ENCODE assay signal across 11 mouse cellular contexts in genomic region chr8:13688461-13688860, GRCm38 (mm10). TPM values are rescaled to one million over a fixed set of nuclear protein-coding genes. Genes with fewer than 3 reads are reported as not detected.
A peak's percentile ranks its signal among the peaks of the same experiment; 100 is the strongest.
DNase-seq lines count a peak whose midpoint lies in the region; ATAC-seq and TF ChIP-seq lines count a peak whose summit lies in the region.
"Had no signal": no experiment of that assay in that cellular context is flagged by ENCODE, and none has a peak within 500 bp of the region (broad histone marks: within the 10 kb centered on the region; RNA-seq: fewer than 3 reads in every experiment).

No protein-coding gene starts in this region.

- 49% methylated on average over 6 of the region's 6 CpGs for WGBS in liver, postnatal 0 days (ENCODE audit: insufficient replicate concordance)
- 59% methylated on average over 6 of the region's 6 CpGs for WGBS in liver, embryonic 11.5 days
- WGBS in midbrain, postnatal 0 days, result 59% methylated on average over 6 of the region's 6 CpGs

- H3K4me2 ChIP-seq in liver, postnatal 0 days (ENCODE audit: low read depth, low read length), result no peak overlapping the region
- H3K4me2 ChIP-seq in liver, embryonic 11.5 days, result no peak overlapping the region
- no peak overlapping the region for H3K4me2 ChIP-seq in midbrain, postnatal 0 days (ENCODE audit: low read depth, low read length, poor library complexity, severe bottlenecking)
- H3K4me2 ChIP-seq: forebrain, embryonic 12.5 days; limb, embryonic 12.5 days had no signal

- H3K36me3 ChIP-seq in liver, postnatal 0 days (replicated peaks; ENCODE audit: insufficient read depth, low read length), result no peaks in the 10 kb centered on the region
- no peaks in the 10 kb centered on the region for H3K36me3 ChIP-seq in liver, embryonic 11.5 days (ENCODE audit: control insufficient read depth, insufficient read depth, low read length)
- H3K36me3 ChIP-seq in midbrain, postnatal 0 days (ENCODE audit: insufficient read depth, low read length), result no peaks in the 10 kb centered on the region
- H3K36me3 ChIP-seq: forebrain, embryonic 12.5 days; limb, embryonic 12.5 days had no signal

- peaks cover 3% of the 10 kb centered on the region; the same call in 1 of the 2 replicates for H3K4me1 ChIP-seq in liver, postnatal 0 days (ENCODE audit: insufficient read depth)
- H3K4me1 ChIP-seq in liver, embryonic 11.5 days (replicated peaks; ENCODE audit: control insufficient read depth, insufficient read depth, low read length), result peaks cover 6% of the 10 kb centered on the region
- peaks cover 3% of the 10 kb centered on the region; the same call in 1 of the 2 replicates for H3K4me1 ChIP-seq in midbrain, postnatal 0 days (ENCODE audit: insufficient read depth, low read length)

- no peaks in the 10 kb centered on the region for H3K27me3 ChIP-seq in liver, postnatal 0 days (ENCODE audit: insufficient read depth, low read length)
- H3K27me3 ChIP-seq in liver, embryonic 11.5 days (replicated peaks; ENCODE audit: control insufficient read depth, insufficient read depth, low read length), result no peaks in the 10 kb centered on the region
- H3K27me3 ChIP-seq in midbrain, postnatal 0 days (ENCODE audit: insufficient read depth, low read length), result no peaks in the 10 kb centered on the region
- H3K27me3 ChIP-seq: forebrain, embryonic 12.5 days; limb, embryonic 12.5 days had no signal

- intact Hi-C loops in heart, postnatal 10 days (cut with DNase I), result no loop called here

- no peak overlapping the region for H3K4me3 ChIP-seq in liver, postnatal 0 days (ENCODE audit: low read depth, low read length)
- no peak overlapping the region for H3K4me3 ChIP-seq in liver, embryonic 11.5 days (ENCODE audit: low read depth, low read length)
- H3K4me3 ChIP-seq in midbrain, postnatal 0 days (ENCODE audit: low read depth, low read length), result no peak overlapping the region
- H3K4me3 ChIP-seq: forebrain, embryonic 12.5 days; limb, embryonic 12.5 days had no signal

- no peak overlapping the region for H3K9ac ChIP-seq in liver, postnatal 0 days (replicated peaks)
- no peak overlapping the region for H3K9ac ChIP-seq in liver, embryonic 11.5 days (ENCODE audit: low read depth, low read length)
- H3K9ac ChIP-seq in midbrain, postnatal 0 days (replicated peaks; ENCODE audit: low read length, poor library complexity, severe bottlenecking), result no peak overlapping the region
- H3K9ac ChIP-seq: forebrain, embryonic 12.5 days; limb, embryonic 12.5 days had no signal

- TF ChIP-seq CTCF in liver, postnatal 0 days (IDR thresholded peaks at IDR 0.05; ENCODE audit: low read depth), result no peak
- no peak for TF ChIP-seq CTCF in midbrain, postnatal 0 days (IDR thresholded peaks at IDR 0.05)

- no peaks in the 10 kb centered on the region for H3K9me3 ChIP-seq in liver, postnatal 0 days (ENCODE audit: low read length)
- H3K9me3 ChIP-seq in liver, embryonic 11.5 days (ENCODE audit: control insufficient read depth, low read length), result no peaks in the 10 kb centered on the region
- no peaks in the 10 kb centered on the region for H3K9me3 ChIP-seq in midbrain, postnatal 0 days (ENCODE audit: low read length)
- H3K9me3 ChIP-seq: limb, embryonic 12.5 days had no signal

- peak; percentile 29 for DNase-seq in cerebellum, adult 11-12 months
- no peak for DNase-seq in cerebellum, postnatal 36 days
- DNase-seq in liver, postnatal 0 days, result no peak
- DNase-seq in liver, embryonic 11.5 days (ENCODE audit: low spot score), result no peak
- peak; percentile 62 to 63 for DNase-seq in heart, postnatal 10 days
- peak; percentile 59 to 80 for DNase-seq in lung, postnatal 4 days
- no peak for DNase-seq in layer of hippocampus, postnatal 36 days
- DNase-seq in midbrain, postnatal 0 days (ENCODE audit: low spot score), result no peak
- DNase-seq: midbrain, embryonic 14.5 days had no signal

- 0 out of 2 replicates have a peak overlapping the region, but pooled peaks have one; percentile 29 for H3K27ac ChIP-seq in liver, postnatal 0 days (ENCODE audit: low read depth)
- no peak overlapping the region for H3K27ac ChIP-seq in liver, embryonic 11.5 days (ENCODE audit: low read depth, low read length)
- H3K27ac ChIP-seq in midbrain, postnatal 0 days (ENCODE audit: low read depth, low read length), result no peak overlapping the region
- H3K27ac ChIP-seq: forebrain, embryonic 12.5 days; limb, embryonic 12.5 days had no signal

- no peak for ATAC-seq in liver, postnatal 0 days
- no peak for ATAC-seq in liver, embryonic 11.5 days (replicated peaks; ENCODE audit: low FRiP score)
- no peak for ATAC-seq in midbrain, postnatal 0 days (ENCODE audit: low FRiP score)

- TF ChIP-seq EP300 in liver, postnatal 0 days (IDR thresholded peaks at IDR 0.05; ENCODE audit: low read depth), result no peak

RNA-seq across cellular contexts. Expression of gene Rasa3, which starts 11.1 kb away (rescaled TPM):
- 9.9 and 11.4 TPM in 2 replicates for polyA plus RNA-seq in liver, postnatal 0 days (2015; fragmentation: Nextera tagmentation; extraction: Ambion mirVana)
- 37.2 and 38.2 TPM in 2 replicates for polyA plus RNA-seq in liver, embryonic 11.5 days (2014; fragmentation: Nextera tagmentation; extraction: Ambion mirVana)
- total RNA-seq in heart, postnatal 10 days (2021), result 10 to 100 TPM; 22.3 to 25.1 TPM
- 10 to 100 TPM; 62.4 to 69.7 TPM for total RNA-seq in layer of hippocampus, postnatal 36 days (2021)
- total RNA-seq in midbrain, postnatal 0 days (2014; rRNA removed), result 43.9 and 52.7 TPM in 2 replicates
- 20.5 and 23.5 TPM in 2 replicates for polyA plus RNA-seq in midbrain, postnatal 0 days (2015; fragmentation: Nextera tagmentation; extraction: Ambion mirVana)

RNA-seq across cellular contexts. Expression of gene Cfap97d2, which starts 17.2 kb away (rescaled TPM):
- not detected in 2 replicates for polyA plus RNA-seq in liver, postnatal 0 days (2015; fragmentation: Nextera tagmentation; extraction: Ambion mirVana)
- 0.19 TPM in 1 of 2 replicates, not detected in the other for polyA plus RNA-seq in liver, embryonic 11.5 days (2014; fragmentation: Nextera tagmentation; extraction: Ambion mirVana)
- total RNA-seq in heart, postnatal 10 days (2021), result not detected
- total RNA-seq in layer of hippocampus, postnatal 36 days (2021), result 1 to 10 TPM; 1.1 to 1.3 TPM
- 0.24 and 4.9 TPM in 2 replicates for total RNA-seq in midbrain, postnatal 0 days (2014; rRNA removed)
- polyA plus RNA-seq in midbrain, postnatal 0 days (2015; fragmentation: Nextera tagmentation; extraction: Ambion mirVana), result 1.4 and 2.8 TPM in 2 replicates

Comparison
In these comparisons a context has a peak if more than half of its experiments do, and no peak if none do; other contexts are left out.
1. DNase-seq: peak in cerebellum, adult 11-12 months (single experiment), heart, postnatal 10 days (2 of 2) and lung, postnatal 4 days (2 of 2); none in cerebellum, postnatal 36 days (0 of 2), liver, postnatal 0 days (single experiment), liver, embryonic 11.5 days (single experiment), layer of hippocampus, postnatal 36 days (0 of 2) and midbrain, postnatal 0 days (single experiment).